Mouse (Mus musculus): Measurements from ENCODE around the gene Cdc26. TPM values are rescaled to one million over a fixed set of nuclear protein-coding genes. Genes with fewer than 3 reads are reported as not detected.

The Cdc26 gene
- polyA plus RNA-seq, 1 experiment from 2014 or later = 85.5 TPM

DNA sequence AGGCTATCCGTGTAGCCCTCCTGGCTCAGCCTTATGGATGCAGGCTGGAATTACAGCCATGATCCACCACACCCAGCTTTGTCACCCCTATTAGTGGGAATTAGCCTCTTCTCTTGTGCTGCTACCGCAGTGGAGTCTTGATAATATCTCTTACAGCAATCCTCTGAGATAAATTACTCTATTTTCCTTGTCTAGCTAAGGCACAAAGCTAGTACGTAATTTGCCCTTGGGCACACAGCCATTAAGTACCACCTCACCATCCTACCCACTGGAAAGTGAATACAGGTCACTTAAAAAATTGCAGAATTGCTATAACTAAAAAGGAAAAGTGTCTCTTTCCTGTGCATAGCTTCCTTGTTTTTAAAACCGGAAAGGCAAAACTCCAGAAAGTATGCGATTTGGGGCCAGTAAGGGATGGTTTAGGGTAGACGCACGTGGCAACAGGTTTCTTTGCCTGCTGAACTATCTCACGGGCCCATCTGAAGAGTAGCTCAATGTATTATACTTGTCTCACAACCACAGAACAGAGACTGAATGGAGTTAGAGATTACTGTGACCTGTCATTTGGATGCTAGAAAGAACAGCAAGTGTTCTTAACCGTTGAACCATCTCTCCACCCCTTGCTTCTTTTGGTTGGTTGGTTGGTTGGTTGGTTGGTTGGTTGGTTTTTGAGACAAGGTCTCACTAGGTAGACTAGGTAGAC is 35.5 kb downstream of the Cdc26 start:
- no peak overlapping the region for H3K27ac ChIP-seq (ENCODE audit: low read length)
- peaks cover 28% of the 10 kb centered on the region for H3K4me1 ChIP-seq (ENCODE audit: control insufficient read depth, insufficient read depth, low read length)
- WGBS = 84% methylated on average over 9 of the region's 9 CpGs
- no peak for ATAC-seq (replicated peaks; ENCODE audit: extremely low read depth, insufficient read depth, low FRiP score)
- H3K9ac ChIP-seq (ENCODE audit: low read length) = no peak overlapping the region
- H3K4me3 ChIP-seq (ENCODE audit: low read length) = no peak overlapping the region
- H3K36me3 ChIP-seq (ENCODE audit: control insufficient read depth, insufficient read depth) = no peaks in the 10 kb centered on the region
- H3K4me2 ChIP-seq (ENCODE audit: low read depth, low read length) = no peak overlapping the region
- no peaks in the 10 kb centered on the region for H3K9me3 ChIP-seq (replicated peaks; ENCODE audit: control insufficient read depth, low read length)
- no peaks in the 10 kb centered on the region for H3K27me3 ChIP-seq (ENCODE audit: control insufficient read depth, insufficient read depth, low read length)

- no peak overlapping the region for H3K4me2 ChIP-seq (ENCODE audit: low read depth, low read length)
- no peaks in the 10 kb centered on the region for H3K36me3 ChIP-seq (ENCODE audit: control insufficient read depth, insufficient read depth)
- H3K9me3 ChIP-seq (replicated peaks; ENCODE audit: control insufficient read depth, low read length) = no peaks in the 10 kb centered on the region
- H3K27me3 ChIP-seq (ENCODE audit: control insufficient read depth, insufficient read depth, low read length) = no peaks in the 10 kb centered on the region
- H3K4me3 ChIP-seq (ENCODE audit: low read length) = no peak overlapping the region
- no peak overlapping the region for H3K9ac ChIP-seq (ENCODE audit: low read length)
- no peak for ATAC-seq (replicated peaks; ENCODE audit: extremely low read depth, insufficient read depth, low FRiP score)
- H3K4me1 ChIP-seq (ENCODE audit: control insufficient read depth, insufficient read depth, low read length) = peaks cover 28% of the 10 kb centered on the region
- WGBS = 61% methylated on average over 1 of the region's 1 CpGs
- H3K27ac ChIP-seq (ENCODE audit: low read length) = no peak overlapping the region
Measured at GRCm38 (mm10) chr4:62372410-62372809, 36.0 kb downstream of the Cdc26 start.

DNA sequence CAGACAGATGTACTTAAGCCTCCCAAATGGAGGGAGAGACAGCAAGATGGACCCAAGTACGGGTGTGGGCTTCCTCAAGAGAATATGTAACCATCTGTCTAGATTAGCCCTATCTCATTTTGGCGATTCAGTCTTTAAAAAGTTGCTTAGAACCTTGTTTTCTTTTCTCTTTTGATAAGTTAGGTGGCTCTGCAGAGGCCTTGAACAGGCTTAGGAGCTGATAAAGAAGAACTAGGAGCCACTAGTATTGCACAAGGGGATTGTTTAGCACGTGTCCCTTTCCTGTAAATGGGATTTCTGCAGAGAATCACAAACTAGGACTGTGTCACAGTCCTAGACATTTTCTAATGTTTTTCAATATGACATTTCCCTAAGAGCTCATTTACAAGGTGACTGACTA is 39.4 kb downstream of the Cdc26 start:
- WGBS = 37% methylated on average over 3 of the region's 3 CpGs
- no peaks in the 10 kb centered on the region for H3K9me3 ChIP-seq (replicated peaks; ENCODE audit: control insufficient read depth, low read length)
- H3K27ac ChIP-seq (ENCODE audit: low read length) = no peak overlapping the region
- H3K9ac ChIP-seq (ENCODE audit: low read length) = no peak overlapping the region
- H3K4me2 ChIP-seq (ENCODE audit: low read depth, low read length) = no peak overlapping the region
- H3K36me3 ChIP-seq (ENCODE audit: control insufficient read depth, insufficient read depth) = no peaks in the 10 kb centered on the region
- ATAC-seq (replicated peaks; ENCODE audit: extremely low read depth, insufficient read depth, low FRiP score) = no peak
- H3K27me3 ChIP-seq (ENCODE audit: control insufficient read depth, insufficient read depth, low read length) = no peaks in the 10 kb centered on the region
- H3K4me3 ChIP-seq (ENCODE audit: low read length) = no peak overlapping the region
- peaks cover 19% of the 10 kb centered on the region for H3K4me1 ChIP-seq (ENCODE audit: control insufficient read depth, insufficient read depth, low read length)

GRCm38 (mm10) chr4:62367586-62367985 is 40.9 kb downstream of the Cdc26 start:
- WGBS = 83% methylated on average over 6 of the region's 6 CpGs
- Histone ChIP-seq H3K9me3 (replicated peaks; ENCODE audit: control insufficient read depth, low read length) (no peaks in the 10 kb centered on the region), H3K4me3 (ENCODE audit: low read length) (no peak overlapping the region), H3K27ac (ENCODE audit: low read length) (no peak overlapping the region), H3K4me2 (ENCODE audit: low read depth, low read length) (no peak overlapping the region), H3K36me3 (ENCODE audit: control insufficient read depth, insufficient read depth) (no peaks in the 10 kb centered on the region), H3K27me3 (ENCODE audit: control insufficient read depth, insufficient read depth, low read length) (no peaks in the 10 kb centered on the region), H3K9ac (ENCODE audit: low read length) (no peak overlapping the region), H3K4me1 (ENCODE audit: control insufficient read depth, insufficient read depth, low read length) (peaks cover 15% of the 10 kb centered on the region)
- ATAC-seq (replicated peaks; ENCODE audit: extremely low read depth, insufficient read depth, low FRiP score) = no peak

DNA sequence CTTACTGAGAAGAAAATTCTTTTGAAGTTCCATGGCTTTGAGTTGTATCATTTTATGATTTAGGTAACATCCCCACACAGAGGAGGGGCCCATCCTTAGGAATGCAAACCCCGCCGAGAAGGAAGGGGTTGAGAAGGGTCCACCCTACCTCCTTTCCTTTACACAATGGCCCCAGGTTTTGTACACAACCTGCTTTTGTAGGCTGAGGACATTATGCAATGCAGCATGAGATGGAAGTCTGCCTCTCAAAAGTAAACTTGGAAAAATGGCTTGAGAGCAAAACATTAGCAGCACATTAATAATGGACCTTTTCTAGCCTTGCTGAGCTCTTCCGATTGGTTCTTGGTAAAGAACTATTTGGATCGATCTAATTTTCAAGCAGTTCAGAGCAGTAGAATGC is 42.2 kb downstream of the Cdc26 start:
- Histone ChIP-seq H3K27ac (ENCODE audit: low read length) (no peak overlapping the region), H3K4me2 (ENCODE audit: low read depth, low read length) (no peak overlapping the region), H3K9ac (ENCODE audit: low read length) (no peak overlapping the region), H3K27me3 (ENCODE audit: control insufficient read depth, insufficient read depth, low read length) (no peaks in the 10 kb centered on the region), H3K4me3 (ENCODE audit: low read length) (no peak overlapping the region), H3K4me1 (ENCODE audit: control insufficient read depth, insufficient read depth, low read length) (peaks cover 21% of the 10 kb centered on the region), H3K36me3 (ENCODE audit: control insufficient read depth, insufficient read depth) (no peaks in the 10 kb centered on the region), H3K9me3 (replicated peaks; ENCODE audit: control insufficient read depth, low read length) (no peaks in the 10 kb centered on the region)
- ATAC-seq (replicated peaks; ENCODE audit: extremely low read depth, insufficient read depth, low FRiP score) = no peak
- 86% methylated on average over 4 of the region's 4 CpGs for WGBS

GRCm38 (mm10) chr4:62364299-62364698 is 44.1 kb downstream of the Cdc26 start:
- H3K27ac ChIP-seq (ENCODE audit: low read length) = no peak overlapping the region
- no peak for ATAC-seq (replicated peaks; ENCODE audit: extremely low read depth, insufficient read depth, low FRiP score)
- no peak overlapping the region for H3K4me3 ChIP-seq (ENCODE audit: low read length)
- H3K36me3 ChIP-seq (ENCODE audit: control insufficient read depth, insufficient read depth) = no peaks in the 10 kb centered on the region
- no peaks in the 10 kb centered on the region for H3K9me3 ChIP-seq (replicated peaks; ENCODE audit: control insufficient read depth, low read length)
- no peaks in the 10 kb centered on the region for H3K27me3 ChIP-seq (ENCODE audit: control insufficient read depth, insufficient read depth, low read length)
- 85% methylated on average over 8 of the region's 8 CpGs for WGBS
- H3K9ac ChIP-seq (ENCODE audit: low read length) = no peak overlapping the region
- H3K4me2 ChIP-seq (ENCODE audit: low read depth, low read length) = no peak overlapping the region
- peaks cover 19% of the 10 kb centered on the region for H3K4me1 ChIP-seq (ENCODE audit: control insufficient read depth, insufficient read depth, low read length)

GRCm38 (mm10) chr4:62362437-62362836 is 46.0 kb downstream of the Cdc26 start:
- no peaks in the 10 kb centered on the region for H3K27me3 ChIP-seq (ENCODE audit: control insufficient read depth, insufficient read depth, low read length)
- no peak overlapping the region for H3K9ac ChIP-seq (ENCODE audit: low read length)
- WGBS = 63% methylated on average over 2 of the region's 2 CpGs
- ATAC-seq (replicated peaks; ENCODE audit: extremely low read depth, insufficient read depth, low FRiP score) = no peak
- peak overlapping the region; percentile 87; the same call in 1 of the 2 replicates for H3K4me2 ChIP-seq (ENCODE audit: low read depth, low read length)
- no peaks in the 10 kb centered on the region for H3K9me3 ChIP-seq (replicated peaks; ENCODE audit: control insufficient read depth, low read length)
- H3K36me3 ChIP-seq (ENCODE audit: control insufficient read depth, insufficient read depth) = 0 out of 2 replicates have a peak, but pooled peaks cover 3% of the 10 kb centered on the region
- no peak overlapping the region for H3K27ac ChIP-seq (ENCODE audit: low read length)
- H3K4me1 ChIP-seq (ENCODE audit: control insufficient read depth, insufficient read depth, low read length) = peaks cover 15% of the 10 kb centered on the region
- H3K4me3 ChIP-seq (ENCODE audit: low read length) = no peak overlapping the region

DNA sequence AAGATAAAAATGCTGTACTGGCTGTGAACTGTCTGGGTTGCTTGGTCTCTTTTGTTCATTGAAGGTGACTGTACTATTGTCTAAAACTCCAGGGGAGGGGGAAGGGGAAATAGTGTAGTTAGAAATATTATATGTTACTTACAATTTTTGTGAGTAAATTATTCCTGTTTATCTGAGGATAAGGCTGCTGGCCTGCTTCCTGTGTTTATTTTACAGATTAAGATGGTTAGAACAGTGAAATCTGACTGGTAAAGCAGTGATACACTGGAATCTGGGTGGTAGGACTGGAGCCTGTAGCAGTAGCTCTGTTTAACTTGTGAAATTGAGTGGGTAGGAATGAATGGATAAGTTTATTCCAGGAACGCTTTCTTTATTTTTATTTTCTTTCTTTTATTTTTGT is 46.4 kb downstream of the Cdc26 start:
- no peaks in the 10 kb centered on the region for H3K27me3 ChIP-seq (ENCODE audit: control insufficient read depth, insufficient read depth, low read length)
- no peaks in the 10 kb centered on the region for H3K9me3 ChIP-seq (replicated peaks; ENCODE audit: control insufficient read depth, low read length)
- WGBS = 78% methylated on average over 1 of the region's 1 CpGs
- H3K27ac ChIP-seq (ENCODE audit: low read length) = no peak overlapping the region
- peak overlapping the region; percentile 87 for H3K4me2 ChIP-seq (ENCODE audit: low read depth, low read length)
- ATAC-seq (replicated peaks; ENCODE audit: extremely low read depth, insufficient read depth, low FRiP score) = no peak
- H3K36me3 ChIP-seq (ENCODE audit: control insufficient read depth, insufficient read depth) = peaks cover 5% of the 10 kb centered on the region; the same call in 1 of the 2 replicates
- peak overlapping the region; percentile 91 for H3K9ac ChIP-seq (ENCODE audit: low read length)
- peak overlapping the region; percentile 95 for H3K4me3 ChIP-seq (ENCODE audit: low read length)
- peaks cover 15% of the 10 kb centered on the region for H3K4me1 ChIP-seq (ENCODE audit: control insufficient read depth, insufficient read depth, low read length)

DNA sequence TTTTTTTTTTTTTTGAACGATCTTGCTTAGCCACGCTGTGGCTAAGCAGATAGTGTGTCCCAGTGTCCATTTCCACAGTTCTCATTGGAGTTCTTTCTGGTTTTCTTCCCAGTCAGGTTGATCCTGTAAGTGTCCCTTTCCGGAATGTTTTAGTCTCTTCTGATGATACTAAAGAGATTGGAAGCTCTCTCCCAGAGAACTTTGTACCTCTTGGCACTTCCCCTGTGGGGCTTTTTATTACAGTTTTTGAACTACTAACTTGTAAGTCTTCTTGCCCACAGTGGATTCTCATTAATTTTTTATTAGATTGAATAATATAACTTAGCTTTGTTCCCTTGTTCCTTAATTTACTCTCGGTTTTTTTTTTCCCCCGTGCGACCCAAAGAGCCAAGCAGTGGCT is 46.9 kb downstream of the Cdc26 start:
- WGBS = 17% methylated on average over 6 of the region's 6 CpGs
- no peaks in the 10 kb centered on the region for H3K9me3 ChIP-seq (replicated peaks; ENCODE audit: control insufficient read depth, low read length)
- ATAC-seq (replicated peaks; ENCODE audit: extremely low read depth, insufficient read depth, low FRiP score) = no peak
- peak overlapping the region; percentile 85; the same call in 1 of the 2 replicates for H3K27ac ChIP-seq (ENCODE audit: low read length)
- H3K4me2 ChIP-seq (ENCODE audit: low read depth, low read length) = peak overlapping the region; percentile 87
- peak overlapping the region; percentile 91 for H3K9ac ChIP-seq (ENCODE audit: low read length)
- peak overlapping the region; percentile 95 for H3K4me3 ChIP-seq (ENCODE audit: low read length)
- H3K27me3 ChIP-seq (ENCODE audit: control insufficient read depth, insufficient read depth, low read length) = no peaks in the 10 kb centered on the region
- H3K4me1 ChIP-seq (ENCODE audit: control insufficient read depth, insufficient read depth, low read length) = peaks cover 15% of the 10 kb centered on the region
- peaks cover 7% of the 10 kb centered on the region; the same call in 1 of the 2 replicates for H3K36me3 ChIP-seq (ENCODE audit: control insufficient read depth, insufficient read depth)
